Mouse (Mus musculus) R1 (cell line): ENCODE data around the gene Khdc3.
"Not testable (repeated sequence)": the region's sequence is repeated elsewhere in the genome, so short reads cannot be mapped to it uniquely, and the experiment has no call there.

Experiments used
- DNase-seq: peaks from one replicate; pipeline ENCODE4 v3.0.0-alpha.2; 2018; ENCODE audit warnings: low read depth, low spot score

Gene Khdc3

DNA sequence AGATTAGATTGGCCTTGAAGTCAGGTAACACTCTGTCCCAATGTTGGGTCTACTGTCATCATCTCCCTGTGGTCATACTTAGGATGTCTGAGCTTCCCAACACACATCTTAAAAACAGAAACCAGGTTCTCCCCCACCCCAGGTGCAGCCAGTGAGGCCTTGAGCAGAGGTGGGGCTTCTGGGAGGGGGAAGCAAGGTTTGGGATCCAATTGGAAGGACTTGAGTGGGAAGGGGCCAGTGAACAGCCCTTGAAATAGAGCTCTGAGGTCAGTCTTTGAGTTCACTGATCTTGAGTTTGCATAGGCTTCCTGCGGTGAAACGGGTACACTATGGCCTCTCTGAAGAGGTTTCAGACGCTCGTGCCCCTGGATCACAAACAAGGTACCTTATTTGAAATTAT lies 545 bp downstream of the Khdc3 start, which contains the start of gene Gm20509:
TSS of gene Gm20509 (plus strand) at position 290 of the 400 bp plus-strand sequence.
- DNase-seq = peak; percentile 81

DNA sequence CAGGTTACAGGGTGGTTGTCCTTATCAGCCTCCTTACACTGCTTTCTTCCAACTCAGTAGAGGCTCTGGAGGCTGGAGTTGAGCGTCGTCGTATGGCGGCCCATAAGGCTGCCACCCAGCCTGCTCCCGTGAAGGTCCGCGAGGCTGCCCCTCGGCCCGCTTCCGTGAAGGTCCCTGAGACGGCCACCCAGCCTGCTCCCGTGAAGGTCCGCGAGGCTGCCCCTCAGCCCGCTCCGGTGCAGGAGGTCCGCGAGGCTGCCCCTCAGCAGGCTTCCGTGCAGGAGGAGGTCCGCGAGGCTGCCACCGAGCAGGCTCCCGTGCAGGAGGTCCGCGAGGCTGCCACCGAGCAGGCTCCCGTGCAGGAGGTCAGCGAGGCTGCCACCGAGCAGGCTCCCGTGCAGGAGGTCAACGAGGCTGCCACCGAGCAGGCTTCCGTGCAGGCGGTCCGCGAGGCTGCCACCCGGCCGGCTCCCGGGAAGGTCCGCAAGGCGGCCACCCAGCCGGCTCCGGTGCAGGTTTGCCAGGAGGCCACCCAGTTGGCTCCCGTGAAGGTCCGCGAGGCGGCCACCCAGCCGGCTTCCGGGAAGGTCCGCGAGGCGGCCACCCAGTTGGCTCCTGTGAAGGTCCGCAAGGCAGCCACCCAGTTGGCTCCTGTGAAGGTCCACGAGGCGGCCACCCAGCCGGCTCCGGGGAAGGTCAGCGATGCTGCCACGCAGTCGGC lies 1.7 kb downstream of the Khdc3 start:
- no peak for DNase-seq

- DNase-seq = no peak
Measured at GRCm38 (mm10) chr9:73103880-73104198, 2.2 kb downstream of the Khdc3 start.

DNA sequence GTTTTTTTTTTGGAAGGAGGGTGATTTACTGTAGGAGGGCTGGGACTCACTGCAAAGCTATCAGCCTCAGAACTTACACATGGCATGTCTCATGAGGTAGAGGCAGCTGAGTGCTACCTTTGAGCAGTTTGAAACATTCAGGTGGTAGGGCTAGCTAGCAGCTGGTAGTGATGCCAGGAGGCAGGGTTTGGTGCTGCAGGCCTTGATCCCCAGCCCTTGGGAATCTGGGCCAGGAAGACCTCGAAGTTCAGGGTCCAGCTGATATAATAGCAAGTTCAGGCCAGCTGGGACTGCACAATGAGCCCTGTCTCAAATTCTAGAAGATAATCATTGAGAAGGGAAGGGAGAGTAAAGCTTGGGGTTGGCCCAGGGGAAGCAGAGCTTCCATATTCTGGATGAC lies 3.5 kb downstream of the Khdc3 start:
- DNase-seq = no peak

GRCm38 (mm10) chr9:73105771-73106170 lies 4.1 kb downstream of the Khdc3 start:
- DNase-seq = no peak

DNA sequence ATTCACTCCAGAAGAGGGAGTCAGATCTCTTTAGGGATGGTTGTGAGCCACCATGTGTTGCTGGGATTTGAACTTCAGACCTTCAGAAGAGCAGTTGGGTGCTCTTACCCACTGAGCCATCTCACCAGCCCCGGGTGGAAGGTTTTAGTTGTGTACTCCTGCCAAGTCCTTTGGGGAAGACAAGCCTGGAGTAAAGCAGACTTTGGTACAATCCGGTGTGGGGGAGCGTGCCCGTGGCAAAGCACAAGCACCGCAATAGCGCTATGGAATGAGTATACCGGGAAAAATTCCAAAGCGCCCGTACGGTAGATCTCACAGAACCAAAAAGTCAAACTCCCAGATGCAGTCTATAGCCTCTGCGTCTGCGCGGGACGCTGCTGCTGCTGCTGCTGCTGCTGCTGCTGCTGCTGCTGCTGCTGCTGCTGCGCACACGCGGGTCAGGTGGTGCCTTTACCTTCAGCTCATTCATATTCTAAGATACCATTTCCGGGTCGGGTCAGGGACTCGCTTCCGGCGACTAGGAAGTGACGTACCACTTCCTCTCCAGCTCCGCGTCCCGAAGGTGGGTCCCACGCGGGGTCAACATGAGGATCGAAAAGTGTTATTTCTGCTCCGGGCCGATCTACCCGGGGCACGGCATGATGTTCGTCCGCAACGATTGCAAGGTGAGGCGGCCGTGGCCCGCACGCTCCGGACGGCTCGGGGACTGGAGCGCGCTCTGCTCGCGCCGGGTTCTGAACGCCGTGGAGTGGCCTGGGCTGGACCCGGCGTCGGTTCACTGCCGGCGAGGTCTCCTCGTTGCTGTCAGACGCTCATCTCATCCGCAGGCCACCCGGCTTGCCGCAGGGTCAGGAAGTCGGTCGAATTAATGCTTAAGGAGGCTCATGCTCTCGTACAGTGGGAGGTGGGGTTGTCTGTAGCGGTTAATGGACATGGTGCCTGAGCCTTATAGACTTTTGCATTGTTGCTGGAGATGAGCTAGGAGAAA lies 11.6 kb downstream of the Khdc3 start, which contains the start of gene Rsl24d1:
TSS of gene Rsl24d1 (plus strand) at position 508 of the 988 bp plus-strand sequence.
- DNase-seq = peak; percentile 99

- not testable (repeated sequence) for DNase-seq
Measured at GRCm38 (mm10) chr9:73116704-73117103, 15.1 kb downstream of the Khdc3 start.

GRCm38 (mm10) chr9:73118012-73118411 lies 16.4 kb downstream of the Khdc3 start:
- DNase-seq = peak; percentile 51

DNA sequence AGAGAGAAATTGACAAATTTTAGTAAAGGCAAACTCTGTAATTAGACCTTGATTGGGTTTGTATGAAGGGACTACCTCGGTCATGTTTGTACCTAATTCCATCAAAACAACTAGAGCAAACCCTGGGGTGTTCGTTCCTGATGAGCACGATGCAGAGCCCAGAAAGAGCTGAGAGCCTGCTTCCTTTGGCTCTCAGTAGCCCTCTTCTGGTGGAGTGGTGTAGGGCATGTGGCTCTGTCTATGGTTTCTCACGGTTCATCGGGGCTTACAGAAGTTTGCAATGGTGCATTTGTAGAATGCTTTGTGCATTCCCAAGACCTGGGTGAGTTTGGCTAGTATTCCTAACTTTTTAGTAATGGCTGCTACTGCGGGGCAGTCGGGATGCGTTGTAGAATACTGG lies 20.1 kb downstream of the Khdc3 start:
- DNase-seq = peak; percentile 77

GRCm38 (mm10) chr9:73125043-73125570 lies 23.5 kb downstream of the Khdc3 start:
- DNase-seq = peak; percentile 91

GRCm38 (mm10) chr9:73127457-73127856 lies 25.8 kb downstream of the Khdc3 start:
- no peak for DNase-seq

DNA sequence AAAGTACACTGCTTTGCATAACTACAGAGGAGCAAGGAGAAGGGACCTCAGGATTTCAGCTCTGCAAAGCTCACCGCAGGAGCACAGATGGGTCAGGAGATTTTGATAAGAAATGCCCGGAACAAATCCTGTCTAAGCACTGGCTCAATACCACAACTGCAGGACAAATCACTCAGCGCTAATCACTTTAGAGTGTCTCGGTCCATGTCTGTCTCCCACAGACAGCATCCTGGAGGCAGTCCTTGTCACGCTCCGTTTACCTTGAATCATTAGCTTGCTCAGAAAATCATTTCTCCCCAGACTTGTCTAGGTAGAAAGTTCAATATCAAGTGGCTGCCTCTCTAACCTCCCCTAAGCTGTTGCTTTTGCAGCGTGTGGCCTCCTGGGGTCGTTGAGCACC lies 28.2 kb downstream of the Khdc3 start:
- no peak for DNase-seq

DNA sequence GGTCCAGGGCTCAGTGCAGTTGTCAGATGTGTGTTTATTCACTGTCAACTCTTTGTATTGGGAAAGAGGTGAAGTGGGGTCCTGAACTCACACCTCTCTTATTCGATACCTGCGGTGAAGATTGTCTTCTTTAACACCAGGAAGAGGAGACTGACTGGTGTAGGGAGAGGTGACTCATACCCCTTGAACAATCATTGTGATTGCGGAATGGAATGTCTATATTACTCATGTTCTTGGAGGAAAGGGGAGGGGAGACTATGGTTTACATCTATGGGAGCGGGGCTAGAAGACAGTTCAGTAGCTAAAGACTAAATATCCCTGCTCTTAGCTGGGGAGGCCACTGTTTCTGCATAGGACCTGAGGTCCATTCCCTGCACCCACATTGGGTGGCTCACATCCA lies 28.9 kb downstream of the Khdc3 start:
- DNase-seq = peak; percentile 35

DNA sequence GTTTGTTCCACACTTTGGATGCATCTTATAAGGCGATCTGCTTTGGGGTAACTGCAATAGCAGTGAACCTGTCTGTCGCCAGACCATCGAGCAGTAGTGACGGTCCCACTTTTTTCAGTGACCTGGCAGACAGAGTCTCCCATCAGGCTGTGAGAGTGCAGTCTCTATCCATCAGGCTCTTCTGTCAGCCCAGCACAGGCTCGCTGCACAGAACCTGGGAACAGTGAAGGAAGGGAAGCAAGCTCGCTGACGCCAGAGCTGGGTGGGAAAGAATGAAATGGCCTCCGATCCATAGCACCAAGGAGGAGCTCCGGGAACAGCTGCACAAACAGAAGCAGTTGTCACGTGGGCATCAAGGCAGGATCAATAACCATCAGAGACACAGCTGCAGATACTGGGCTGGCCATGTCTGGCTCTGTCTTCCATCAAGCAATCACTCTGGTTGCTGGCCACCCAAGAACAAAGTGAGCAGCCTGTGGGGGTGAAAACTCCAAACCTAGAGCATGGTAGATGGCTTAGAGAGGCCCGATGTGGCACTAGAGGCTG lies 35.8 kb downstream of the Khdc3 start:
- no peak for DNase-seq
